Mouse (Mus musculus) forebrain, embryonic 16.5 days (tissue): ENCODE data around the gene Golga4. TPM values are rescaled to one million over a fixed set of nuclear protein-coding genes. Genes with fewer than 3 reads are reported as not detected.

Experiments used
- ATAC-seq: fragments of 200-750 bp; cut with Nextera tagmentation; 2 replicates; pipeline ENCODE4 v1.8.0; 2017; ENCODE audit warnings: mild to moderate bottlenecking, moderate library complexity
- H3K27ac ChIP-seq: fragments of 300-500 bp; sonication (generic); 2 replicates; pipeline ENCODE4 v1.5.1; 2014; ENCODE audit warnings: low read length, control low read depth
- H3K27me3 ChIP-seq: fragments of 300-500 bp; sonication (generic); replicated peaks from 2 replicates; pipeline ENCODE4 v1.6.1; 2014; ENCODE audit warnings: low read length; ENCODE audit not compliant: control insufficient read depth, insufficient read depth
- H3K36me3 ChIP-seq: fragments of 300-500 bp; sonication (generic); 2 replicates; pipeline ENCODE4 v1.6.1; 2014; ENCODE audit not compliant: control insufficient read depth, insufficient read depth
- H3K4me1 ChIP-seq: fragments of 300-500 bp; sonication (generic); replicated peaks from 2 replicates; pipeline ENCODE4 v1.6.1; 2014; ENCODE audit warnings: low read length; ENCODE audit not compliant: control insufficient read depth, insufficient read depth
- H3K4me2 ChIP-seq: fragments of 300-500 bp; sonication (generic); 2 replicates; pipeline ENCODE4 v1.6.1; 2014; ENCODE audit warnings: mild to moderate bottlenecking, low read length, control low read depth
- H3K4me3 ChIP-seq: fragments of 300-500 bp; sonication (generic); replicated peaks from 2 replicates; pipeline ENCODE4 v1.5.1; 2014; ENCODE audit warnings: mild to moderate bottlenecking, low read length, control low read depth
- H3K9ac ChIP-seq: fragments of 300-500 bp; sonication (generic); replicated peaks from 2 replicates; pipeline ENCODE4 v1.6.1; 2014; ENCODE audit warnings: low read depth, low read length, control low read depth
- H3K9me3 ChIP-seq: fragments of 300-500 bp; sonication (generic); 2 replicates; pipeline ENCODE4 v1.6.1; 2016; ENCODE audit warnings: low read length; ENCODE audit not compliant: control insufficient read depth
- whole genome bisulfite sequencing: fragments of 180-500 bp; shearing (Covaris S2); extraction: QIAGEN DNeasy Blood & Tissue Kit; methylation state at CpG from one replicate; pipeline ENCODE4 v1.1.7; 2014; 5-methylcytosine and 5-hydroxymethylcytosine counted together
- polyA plus RNA-seq: library from polyadenylated mRNA; unstranded; fragments of >200 nt; fragmentation: Nextera tagmentation; extraction: Ambion mirVana; gene quantifications from 2 replicates; pipeline ENCODE4 v1.2.1, GENCODE M21; 2015

The Golga4 gene
- polyA plus RNA-seq, 1 experiment from 2014 or later = 57.4 TPM

DNA sequence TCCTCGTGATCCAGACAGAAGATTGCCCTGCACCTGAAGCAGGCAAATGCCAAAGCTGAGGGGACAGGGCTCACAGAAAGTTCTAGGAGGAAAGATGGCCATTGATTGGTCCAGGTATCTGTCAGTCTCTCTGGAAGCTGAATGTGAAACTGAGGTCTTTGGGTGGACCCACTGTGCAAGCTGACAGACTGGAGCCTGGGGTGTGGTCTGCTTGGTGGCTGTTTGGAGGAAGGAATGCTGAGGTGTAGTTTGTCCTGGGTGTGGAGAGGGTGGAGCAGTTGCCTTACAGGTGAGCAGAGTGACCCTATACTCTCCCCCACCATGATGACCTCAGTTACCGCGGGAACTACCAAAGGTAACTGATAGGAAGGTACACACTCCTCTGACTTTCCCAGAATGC lies 9.1 kb upstream of the Golga4 start:
- Histone ChIP-seq H3K27ac (no peak overlapping the region), H3K4me1 (no peaks in the 10 kb centered on the region), H3K36me3 (no peaks in the 10 kb centered on the region), H3K9ac (no peak overlapping the region), H3K9me3 (no peaks in the 10 kb centered on the region), H3K4me2 (no peak overlapping the region), H3K4me3 (no peak overlapping the region), H3K27me3 (peaks cover 5% of the 10 kb centered on the region; the same call in 1 of the 2 replicates)
- ATAC-seq = no peak
- 86% methylated on average over 3 of the region's 3 CpGs for WGBS

DNA sequence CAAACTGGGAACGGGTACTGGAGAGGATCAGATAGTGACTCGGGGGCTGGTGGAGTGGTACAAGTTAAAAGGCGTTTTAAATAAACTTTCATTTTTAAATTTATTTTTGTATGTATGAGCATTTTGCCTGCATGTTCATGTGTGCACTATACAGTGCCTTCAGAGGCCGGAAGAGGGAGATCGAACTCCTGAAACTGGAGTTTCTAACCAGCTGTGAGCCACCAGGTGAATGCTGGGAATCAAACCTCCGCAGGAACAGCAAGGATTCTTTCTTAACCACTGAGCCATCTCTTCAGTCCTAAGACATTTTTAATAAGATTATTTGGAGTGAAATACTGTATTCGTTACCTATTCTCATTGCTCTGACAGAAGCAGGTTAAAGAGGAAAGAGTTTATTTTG lies 8.0 kb upstream of the Golga4 start:
- no peaks in the 10 kb centered on the region for H3K4me1 ChIP-seq
- H3K36me3 ChIP-seq = no peaks in the 10 kb centered on the region
- no peak overlapping the region for H3K4me3 ChIP-seq
- 75% methylated on average over 7 of the region's 7 CpGs for WGBS
- H3K4me2 ChIP-seq = no peak overlapping the region
- no peak overlapping the region for H3K9ac ChIP-seq
- no peaks in the 10 kb centered on the region for H3K27me3 ChIP-seq
- no peaks in the 10 kb centered on the region for H3K9me3 ChIP-seq
- ATAC-seq = no peak
- H3K27ac ChIP-seq = no peak overlapping the region

DNA sequence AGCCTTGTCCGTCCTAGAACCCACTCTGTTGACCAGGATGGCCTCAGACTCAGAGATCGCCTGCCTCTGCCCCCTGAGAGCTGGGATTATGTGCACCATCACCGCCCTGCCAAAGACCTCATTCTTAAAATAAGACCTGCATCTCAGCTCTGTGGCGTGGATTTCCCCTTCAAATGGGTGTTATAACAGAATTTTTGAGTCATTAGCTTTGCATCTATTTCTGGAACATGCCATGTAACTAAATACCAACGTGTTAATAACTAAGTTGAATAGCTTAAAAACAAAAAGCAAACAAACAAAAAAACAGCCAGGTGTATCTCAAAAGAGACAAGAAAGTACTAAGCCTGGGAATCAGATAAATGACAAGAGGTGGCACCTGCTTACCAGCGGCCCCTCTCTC lies 5.1 kb upstream of the Golga4 start:
- H3K4me1 ChIP-seq = peaks cover 4% of the 10 kb centered on the region
- no peaks in the 10 kb centered on the region for H3K27me3 ChIP-seq
- H3K4me3 ChIP-seq = no peak overlapping the region
- no peak for ATAC-seq
- no peak overlapping the region for H3K27ac ChIP-seq
- H3K36me3 ChIP-seq = no peaks in the 10 kb centered on the region
- H3K9me3 ChIP-seq = no peaks in the 10 kb centered on the region
- 80% methylated on average over 6 of the region's 6 CpGs for WGBS
- no peak overlapping the region for H3K9ac ChIP-seq
- no peak overlapping the region for H3K4me2 ChIP-seq

DNA sequence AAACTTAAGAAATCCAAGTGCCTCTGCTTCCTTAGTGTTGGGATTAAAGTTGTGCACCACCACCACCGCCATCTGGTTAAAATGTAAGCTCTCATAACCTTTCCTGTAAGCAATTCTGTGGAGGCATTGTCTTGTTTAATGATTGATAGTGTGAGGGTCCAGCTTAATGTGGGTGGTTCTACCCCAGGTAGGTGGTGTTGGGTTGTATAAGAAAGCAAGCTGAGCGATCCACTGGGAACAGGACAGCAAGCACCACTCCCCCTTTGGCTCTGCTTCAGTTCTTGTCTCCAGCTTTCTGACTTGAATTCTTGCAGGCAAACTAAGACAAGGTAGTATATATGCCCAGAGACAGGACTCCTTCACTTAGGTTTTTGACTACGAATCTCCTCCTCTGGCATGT lies 1.4 kb upstream of the Golga4 start:
- no peaks in the 10 kb centered on the region for H3K9me3 ChIP-seq
- H3K27me3 ChIP-seq = no peaks in the 10 kb centered on the region
- ATAC-seq = no peak
- 96% methylated on average over 3 of the region's 3 CpGs for WGBS
- H3K27ac ChIP-seq = no peak overlapping the region
- peaks cover 22% of the 10 kb centered on the region for H3K4me1 ChIP-seq
- no peaks in the 10 kb centered on the region for H3K36me3 ChIP-seq
- no peak overlapping the region for H3K9ac ChIP-seq
- H3K4me3 ChIP-seq = no peak overlapping the region
- H3K4me2 ChIP-seq = no peak overlapping the region

DNA sequence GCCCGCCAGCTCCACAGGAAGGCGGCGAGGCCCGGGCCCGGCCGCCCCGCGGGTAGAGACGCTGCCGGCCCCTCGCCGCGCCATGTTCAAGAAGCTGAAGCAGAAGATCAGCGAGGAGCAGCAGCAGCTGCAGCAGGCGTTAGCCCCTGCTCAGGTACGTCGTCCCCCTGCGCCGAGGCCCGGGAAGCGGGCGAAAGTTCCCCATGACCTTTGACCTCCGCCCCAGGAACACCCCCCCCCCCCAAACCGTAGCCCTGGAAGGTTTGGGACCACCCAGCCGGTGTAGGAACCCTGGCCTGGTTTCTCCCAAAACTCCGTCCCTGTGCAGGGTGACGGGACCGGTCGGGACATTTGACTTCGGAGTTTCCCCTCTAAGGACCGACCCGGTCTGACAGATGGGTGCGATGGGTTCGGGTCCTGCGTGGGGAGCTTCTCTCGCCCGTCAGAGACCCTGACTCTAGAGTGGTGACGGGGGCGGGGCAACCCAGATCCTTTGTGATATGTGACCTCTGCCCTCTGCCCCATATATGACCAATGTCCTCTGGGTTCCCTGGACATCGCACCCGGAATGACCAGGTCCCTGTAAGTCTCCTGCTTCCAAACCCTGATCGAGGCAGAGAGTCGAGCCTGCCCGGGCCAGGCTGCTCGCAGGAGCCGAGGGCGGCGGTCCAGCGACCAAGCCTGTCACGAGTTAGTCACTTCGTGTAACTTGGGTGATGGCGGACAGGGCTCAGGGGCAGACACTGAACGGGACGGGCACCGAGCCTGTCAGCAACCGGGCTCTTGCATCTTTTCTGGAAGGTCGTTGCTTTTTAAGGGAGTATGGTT lies 551 bp downstream of the Golga4 start:
- Histone ChIP-seq H3K36me3 (no peaks in the 10 kb centered on the region), H3K27ac (peak overlapping the region; percentile 69), H3K4me3 (peak overlapping the region; percentile 98), H3K9me3 (no peaks in the 10 kb centered on the region), H3K27me3 (no peaks in the 10 kb centered on the region), H3K9ac (peak overlapping the region; percentile 94), H3K4me2 (peak overlapping the region; percentile 99), H3K4me1 (peaks cover 24% of the 10 kb centered on the region)
- peak; percentile 30 for ATAC-seq
- under 1% methylated on average over 57 of the region's 57 CpGs for WGBS

DNA sequence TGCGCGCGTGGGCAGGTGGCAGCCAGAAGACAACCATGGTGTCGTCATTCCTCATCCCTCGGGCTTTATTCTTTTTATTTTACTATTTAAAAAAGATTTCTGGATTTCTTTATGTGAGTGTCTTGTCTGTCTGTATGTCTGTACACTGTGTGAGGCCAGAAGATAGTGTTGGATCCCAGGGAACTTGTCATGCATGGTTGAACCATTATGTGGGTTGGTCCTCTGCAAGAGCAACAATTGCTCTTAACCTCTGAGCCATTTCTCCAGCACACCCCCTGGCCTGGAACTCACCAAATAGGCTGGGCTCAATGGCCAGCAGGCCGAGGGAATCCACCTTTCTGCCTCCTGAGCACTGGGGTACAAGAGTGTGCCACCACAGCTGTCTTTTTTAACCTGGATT lies 1.5 kb downstream of the Golga4 start:
- Histone ChIP-seq H3K4me2 (peak overlapping the region; percentile 99), H3K27me3 (no peaks in the 10 kb centered on the region), H3K9ac (0 out of 2 replicates have a peak overlapping the region, but pooled peaks have one; percentile 22), H3K4me3 (peak overlapping the region; percentile 98), H3K4me1 (peaks cover 24% of the 10 kb centered on the region), H3K9me3 (no peaks in the 10 kb centered on the region), H3K27ac (no peak overlapping the region), H3K36me3 (no peaks in the 10 kb centered on the region)
- no peak for ATAC-seq
- 78% methylated on average over 6 of the region's 6 CpGs for WGBS

DNA sequence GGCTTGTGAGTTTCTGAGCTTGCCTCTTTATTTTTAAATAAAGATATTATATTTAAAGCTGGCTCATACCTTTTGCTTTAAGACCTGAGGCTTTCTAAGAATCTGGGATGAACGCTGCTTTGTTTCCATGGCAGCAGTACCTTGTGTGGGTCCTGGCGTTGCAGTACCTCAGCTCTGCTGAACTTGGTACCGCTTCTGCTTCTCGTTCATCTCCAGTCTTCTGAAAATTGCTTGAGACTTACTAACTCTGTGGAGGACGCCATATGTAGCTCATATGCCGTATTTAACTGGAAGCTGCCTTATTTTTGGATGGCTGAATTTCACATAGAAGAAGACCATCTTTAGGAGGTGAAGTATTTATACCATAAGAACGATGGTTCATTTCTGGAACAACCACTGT lies 2.5 kb downstream of the Golga4 start:
- Histone ChIP-seq H3K4me1 (peaks cover 24% of the 10 kb centered on the region), H3K4me3 (no peak overlapping the region), H3K27me3 (no peaks in the 10 kb centered on the region), H3K36me3 (no peaks in the 10 kb centered on the region), H3K9me3 (no peaks in the 10 kb centered on the region), H3K27ac (no peak overlapping the region), H3K9ac (no peak overlapping the region), H3K4me2 (no peak overlapping the region)
- WGBS = 88% methylated on average over 7 of the region's 7 CpGs
- ATAC-seq = no peak

DNA sequence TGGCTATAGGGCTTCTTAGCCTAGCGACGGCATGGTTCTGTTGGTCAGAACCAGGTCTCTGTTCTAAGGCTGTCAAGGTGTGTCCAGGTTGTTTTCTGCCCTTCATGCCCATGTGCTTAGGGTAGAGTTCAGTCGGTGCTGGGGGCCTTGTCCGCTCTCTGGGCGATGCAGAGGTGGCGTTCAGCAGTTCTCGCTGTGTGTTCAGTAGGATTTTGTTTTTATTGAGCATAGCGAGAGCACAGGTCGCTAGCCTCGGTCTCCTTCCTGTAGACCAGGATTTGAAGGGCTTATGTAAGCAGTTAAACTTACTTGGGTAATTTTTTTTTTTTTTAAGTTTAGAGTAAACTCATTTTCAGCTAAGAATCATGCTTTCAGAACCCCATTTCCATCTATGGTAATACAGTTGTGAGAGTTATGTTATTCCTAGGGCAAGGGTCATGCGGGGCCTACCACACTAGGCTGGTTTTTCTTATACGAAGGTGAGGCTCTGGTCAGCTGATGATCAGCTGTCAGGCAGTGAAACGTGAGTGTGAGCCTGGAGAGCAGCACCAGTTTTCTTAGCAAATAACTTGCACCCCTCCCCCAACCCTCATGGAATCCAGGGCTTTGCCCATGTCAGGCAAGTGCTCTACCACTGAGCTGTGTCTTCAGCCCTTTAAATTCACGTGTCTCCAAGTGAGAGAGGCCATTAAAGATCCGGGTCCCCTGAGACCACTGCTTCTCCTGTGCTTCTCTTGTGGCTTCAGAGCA lies 5.0 kb downstream of the Golga4 start:
- peaks cover 20% of the 10 kb centered on the region for H3K4me1 ChIP-seq
- no peaks in the 10 kb centered on the region for H3K27me3 ChIP-seq
- H3K4me3 ChIP-seq = no peak overlapping the region
- H3K9ac ChIP-seq = no peak overlapping the region
- no peak overlapping the region for H3K27ac ChIP-seq
- no peak overlapping the region for H3K4me2 ChIP-seq
- whole genome bisulfite sequencing = 84% methylated on average over 15 of the region's 15 CpGs
- ATAC-seq = no peak
- peaks cover 9% of the 10 kb centered on the region for H3K36me3 ChIP-seq
- no peaks in the 10 kb centered on the region for H3K9me3 ChIP-seq

DNA sequence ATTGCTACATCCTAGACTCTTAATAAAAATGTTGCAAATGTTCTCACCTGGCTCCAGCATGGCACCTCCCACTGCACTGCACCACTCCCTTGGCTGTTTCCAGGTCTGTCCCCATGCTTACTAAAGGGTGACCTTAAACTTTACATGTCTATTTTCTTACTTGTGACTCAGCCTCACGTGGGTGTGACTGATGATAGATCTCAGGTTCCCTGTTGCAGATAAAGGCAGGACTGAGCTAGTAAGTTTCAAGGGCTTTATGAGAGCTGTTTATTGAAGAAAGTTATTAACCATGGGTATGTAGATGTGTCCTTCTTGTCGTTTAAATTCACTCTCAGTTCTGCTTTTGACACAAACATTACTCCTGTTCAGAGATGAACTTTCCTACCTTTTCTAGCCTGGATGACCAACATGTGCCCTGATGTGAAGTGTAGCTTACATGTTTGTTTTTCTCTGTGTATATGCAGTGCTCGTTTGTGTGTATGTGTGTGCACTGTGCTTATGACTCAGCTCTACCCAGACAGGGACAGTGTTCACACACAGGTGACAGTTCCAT lies 6.7 kb downstream of the Golga4 start:
- H3K4me3 ChIP-seq = no peak overlapping the region
- no peak overlapping the region for H3K27ac ChIP-seq
- peaks cover 9% of the 10 kb centered on the region for H3K36me3 ChIP-seq
- no peak for ATAC-seq
- H3K4me1 ChIP-seq = peaks cover 10% of the 10 kb centered on the region
- 88% methylated on average over 3 of the region's 3 CpGs for WGBS
- H3K9ac ChIP-seq = no peak overlapping the region
- H3K27me3 ChIP-seq = no peaks in the 10 kb centered on the region
- no peak overlapping the region for H3K4me2 ChIP-seq
- no peaks in the 10 kb centered on the region for H3K9me3 ChIP-seq
